Comparison of ENCODE assay signal across 15 mouse cellular contexts in the genomic region with DNA sequence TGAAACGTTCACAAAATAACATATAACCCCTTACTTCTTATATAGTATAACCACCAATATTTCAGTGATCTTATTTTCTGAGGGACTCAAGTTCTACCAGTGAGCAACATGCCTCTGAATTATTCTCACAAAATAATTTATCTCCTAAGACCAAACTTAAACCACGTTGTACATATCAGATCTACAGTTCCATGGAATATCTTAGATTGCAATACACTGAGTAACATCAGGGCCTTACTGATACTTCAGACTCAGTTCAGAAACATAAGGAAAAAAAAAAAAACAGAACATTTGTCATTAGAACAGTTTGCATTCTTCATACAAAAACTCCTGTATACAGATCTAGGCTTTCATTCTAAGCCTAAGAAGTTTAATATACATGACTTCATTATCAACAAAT.
"Had no signal": no experiment of that assay in that cellular context is flagged by ENCODE, and none has a peak within 500 bp of the region (broad histone marks: within the 10 kb centered on the region; RNA-seq: fewer than 3 reads in every experiment).

No protein-coding gene starts in this region.

- DNase-seq: kidney, adult 2 months; kidney, postnatal 14 days; layer of hippocampus, postnatal 36 days; lung, embryonic 14.5 days; lung, postnatal 10 days; lung, postnatal 4 days; right cerebral cortex, postnatal 14 days; thymus, adult 2 months; thymus, postnatal 4 days had no signal

- H3K4me3 ChIP-seq: kidney, embryonic 15.5 days; limb, embryonic 15.5 days; megakaryocyte, embryonic 14.5 days; midbrain, embryonic 13.5 days; stomach, embryonic 15.5 days had no signal

- H3K4me2 ChIP-seq: kidney, embryonic 15.5 days; limb, embryonic 15.5 days; lung, embryonic 14.5 days; midbrain, embryonic 13.5 days; stomach, embryonic 15.5 days had no signal

- H3K27me3 ChIP-seq: kidney, embryonic 15.5 days; limb, embryonic 15.5 days; megakaryocyte, embryonic 14.5 days; midbrain, embryonic 13.5 days; stomach, embryonic 15.5 days had no signal

- H3K9ac ChIP-seq: kidney, embryonic 15.5 days; limb, embryonic 15.5 days; lung, embryonic 14.5 days; midbrain, embryonic 13.5 days; stomach, embryonic 15.5 days had no signal

- H3K27ac ChIP-seq: kidney, embryonic 15.5 days; limb, embryonic 15.5 days; midbrain, embryonic 13.5 days; stomach, embryonic 15.5 days had no signal

- H3K9me3 ChIP-seq: kidney, embryonic 15.5 days; limb, embryonic 15.5 days; megakaryocyte, embryonic 14.5 days; midbrain, embryonic 13.5 days; stomach, embryonic 15.5 days had no signal

- H3K4me1 ChIP-seq: kidney, embryonic 15.5 days had no signal

- ATAC-seq: intestine, embryonic 16.5 days; midbrain, embryonic 13.5 days had no signal

- H3K36me3 ChIP-seq: kidney, embryonic 15.5 days; limb, embryonic 15.5 days; midbrain, embryonic 13.5 days; stomach, embryonic 15.5 days had no signal
